Mouse (Mus musculus): ENCODE measurements at regions not wholly inside any gene's neighbourhood (a gene's known extent, or its start where the extent isn't known, plus 50 kb on each side); places are given as distances from the start of the nearest gene placed in this dataset.

DNA sequence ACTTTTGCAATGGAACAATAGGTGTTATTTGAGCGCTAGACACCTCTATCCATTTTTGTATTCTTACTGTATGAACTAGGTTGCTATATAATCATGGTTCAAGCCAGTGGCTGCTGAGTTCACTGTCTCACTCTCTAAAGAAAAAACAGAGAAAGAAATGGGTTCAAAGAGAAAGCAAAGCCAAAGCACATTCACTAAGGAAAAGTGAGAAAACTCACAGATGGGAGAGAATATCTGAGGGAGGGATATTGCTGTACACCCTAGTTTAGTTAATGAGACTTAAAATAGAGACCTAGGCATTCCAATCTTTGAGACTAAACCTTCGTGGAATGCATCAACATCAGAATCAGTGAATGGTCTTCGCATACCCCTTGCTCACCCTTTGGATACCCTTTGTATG, 371.0 kb downstream of the Fam198b start:
- no peak for ATAC-seq (ENCODE audit: poor library complexity, severe bottlenecking)

GRCm38 (mm10) chr3:80256383-80256782, 372.1 kb downstream of the Fam198b start:
- ATAC-seq (ENCODE audit: poor library complexity, severe bottlenecking) = no peak

- no peak for ATAC-seq (ENCODE audit: poor library complexity, severe bottlenecking)
These were observed 378.8 kb downstream of the Fam198b start for GRCm38 (mm10) chr3:80263095-80263494.

- ATAC-seq (ENCODE audit: poor library complexity, severe bottlenecking) = no peak
These were observed 400.3 kb downstream of the Fam198b start for GRCm38 (mm10) chr3:80284656-80285055.

DNA sequence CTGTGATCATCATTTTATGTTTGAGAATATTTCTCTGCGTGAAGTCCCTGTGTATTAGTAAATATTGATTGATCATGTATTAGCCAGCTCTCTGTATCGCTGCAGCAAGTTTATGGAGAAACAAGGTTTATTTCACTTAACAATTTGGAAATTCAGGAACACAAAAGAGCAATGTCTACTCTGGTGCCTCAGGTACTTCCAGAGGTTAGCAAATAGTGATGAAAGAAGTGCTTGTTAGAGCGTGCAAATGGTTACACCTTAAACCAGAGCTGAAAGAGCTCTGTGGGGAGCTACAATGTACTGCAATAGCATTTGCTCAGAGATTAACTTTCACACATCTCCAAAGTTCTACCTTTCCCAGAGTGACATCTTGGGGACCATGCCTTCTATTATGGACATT, 400.9 kb downstream of the Fam198b start:
- no peak for ATAC-seq (ENCODE audit: poor library complexity, severe bottlenecking)

DNA sequence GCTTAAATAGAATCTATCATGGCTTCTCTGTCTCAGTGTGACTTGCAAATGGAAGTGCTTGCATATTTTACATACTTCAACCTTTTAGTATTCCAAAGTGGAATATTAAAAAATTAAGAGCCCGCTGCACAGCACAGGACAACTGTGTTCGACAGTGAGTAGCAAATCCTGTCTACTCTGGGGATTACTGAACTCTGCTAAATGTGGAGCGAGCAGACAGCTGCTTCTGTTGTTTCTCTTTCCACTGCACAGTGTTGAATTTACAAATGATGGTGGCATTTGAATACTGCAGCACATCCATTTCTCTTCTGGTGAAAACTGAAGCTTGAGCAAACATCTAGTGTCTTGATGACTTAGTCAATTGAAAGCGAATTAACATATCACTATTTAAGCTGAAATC, 409.2 kb downstream of the Fam198b start:
- no peak for ATAC-seq (ENCODE audit: poor library complexity, severe bottlenecking)

GRCm38 (mm10) chr3:80307632-80308031, 423.3 kb downstream of the Fam198b start:
- ATAC-seq (ENCODE audit: poor library complexity, severe bottlenecking) = no peak

DNA sequence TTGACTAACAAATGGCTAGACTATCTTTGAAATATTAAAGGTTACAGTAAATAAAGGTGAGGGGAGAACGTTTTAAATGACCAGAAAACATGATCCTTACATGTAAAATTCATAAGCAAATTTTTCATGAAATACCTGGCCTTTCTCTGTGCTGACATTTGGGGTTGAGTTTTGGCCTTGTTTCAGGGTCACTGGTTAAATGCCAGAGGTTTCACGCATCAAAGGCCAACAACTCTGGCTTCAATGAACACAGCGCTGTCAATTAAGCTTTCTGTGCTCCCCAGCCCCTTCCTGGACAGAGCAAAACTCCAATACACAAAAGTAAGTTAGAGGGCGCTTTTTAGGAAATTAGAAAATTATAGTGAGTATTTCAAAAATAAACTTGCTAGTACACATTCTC, 425.6 kb downstream of the Fam198b start:
- no peak for ATAC-seq (ENCODE audit: poor library complexity, severe bottlenecking)

DNA sequence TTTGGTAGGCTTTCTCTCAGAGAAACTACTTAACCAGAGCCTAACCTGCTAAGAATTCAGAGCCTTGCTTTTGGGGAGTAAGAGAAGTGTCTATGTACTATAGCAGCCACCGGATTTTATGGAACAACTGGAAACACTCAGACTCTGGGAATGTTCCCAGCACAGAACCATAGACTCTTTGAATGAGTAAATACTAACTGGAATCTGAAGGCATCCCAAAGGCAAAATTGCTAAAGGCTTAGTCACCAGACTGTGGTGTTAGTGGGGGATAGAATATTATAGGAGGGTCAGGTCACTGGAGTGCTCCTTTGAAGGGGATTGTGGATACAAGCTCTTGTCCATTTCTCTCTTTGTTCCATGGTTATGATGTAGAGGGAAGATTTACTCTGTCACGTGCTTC, 427.4 kb downstream of the Fam198b start:
- no peak for ATAC-seq (ENCODE audit: poor library complexity, severe bottlenecking)

DNA sequence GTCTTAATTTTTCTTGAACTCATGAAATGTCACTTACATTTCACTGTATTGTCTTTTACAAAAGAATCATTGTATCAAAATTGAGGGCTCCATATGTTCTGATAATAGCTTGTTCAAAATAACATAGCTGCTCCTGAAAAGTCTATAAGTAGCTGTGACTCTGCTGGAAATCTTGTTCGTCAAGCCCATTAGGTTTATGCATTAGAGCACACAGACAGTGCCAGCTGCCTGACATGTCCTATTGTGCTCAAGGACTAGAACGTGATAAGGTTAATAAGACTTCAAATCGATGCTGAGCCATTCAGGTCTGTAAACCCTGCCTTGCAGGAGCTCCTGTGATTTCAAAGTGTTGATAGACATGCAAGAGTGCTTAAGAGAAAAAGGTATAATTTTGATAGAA, 438.0 kb downstream of the Fam198b start:
- ATAC-seq (ENCODE audit: poor library complexity, severe bottlenecking) = no peak

GRCm38 (mm10) chr3:80324726-80325125, 440.4 kb downstream of the Fam198b start:
- ATAC-seq (ENCODE audit: poor library complexity, severe bottlenecking) = no peak

DNA sequence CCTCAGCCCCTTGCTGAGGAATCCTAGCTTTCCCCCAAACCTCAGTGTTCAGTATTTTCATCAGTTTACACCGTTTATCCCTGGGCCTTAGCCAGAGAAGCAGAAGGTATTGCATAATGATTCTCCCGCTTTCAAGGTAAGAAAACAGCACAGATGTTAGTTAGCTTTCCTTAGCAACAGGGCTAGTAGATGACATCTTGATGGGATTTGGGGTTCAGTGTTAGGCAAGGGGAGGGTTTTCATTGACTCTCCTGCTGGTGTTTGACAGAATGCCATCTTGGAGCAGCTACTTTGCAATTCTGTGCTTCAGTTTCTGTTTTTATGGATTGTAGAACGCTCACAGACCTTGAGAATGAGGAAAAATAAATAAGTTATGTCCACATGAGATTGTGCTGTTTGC, 447.4 kb downstream of the Fam198b start:
- no peak for ATAC-seq (ENCODE audit: poor library complexity, severe bottlenecking)

GRCm38 (mm10) chr3:80334446-80334893, 450.1 kb downstream of the Fam198b start:
- ATAC-seq (ENCODE audit: poor library complexity, severe bottlenecking) = no peak

- no peak for ATAC-seq (ENCODE audit: poor library complexity, severe bottlenecking)
These were observed 451.9 kb downstream of the Fam198b start for GRCm38 (mm10) chr3:80336123-80336674.

DNA sequence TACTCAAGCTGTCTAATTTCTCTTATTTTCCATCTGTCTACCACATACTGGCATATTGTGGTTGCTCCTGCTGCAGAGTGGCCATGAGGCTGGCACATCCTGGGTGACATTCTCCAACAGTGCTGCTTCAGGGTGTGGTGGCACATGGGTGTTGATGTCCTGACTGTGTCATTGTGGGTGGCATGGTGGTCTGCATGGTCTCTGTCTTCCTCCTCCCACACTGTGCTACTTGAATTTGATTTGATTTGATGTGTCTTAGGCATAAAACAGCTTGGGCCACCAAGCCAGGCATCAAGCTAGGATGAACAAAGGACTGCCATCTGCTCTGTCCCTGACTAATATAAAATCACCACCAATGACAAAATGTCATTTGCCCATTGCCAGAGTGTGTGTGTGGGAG, 434.7 kb downstream of the Gria2 start:
- no peak for ATAC-seq (ENCODE audit: poor library complexity, severe bottlenecking)

DNA sequence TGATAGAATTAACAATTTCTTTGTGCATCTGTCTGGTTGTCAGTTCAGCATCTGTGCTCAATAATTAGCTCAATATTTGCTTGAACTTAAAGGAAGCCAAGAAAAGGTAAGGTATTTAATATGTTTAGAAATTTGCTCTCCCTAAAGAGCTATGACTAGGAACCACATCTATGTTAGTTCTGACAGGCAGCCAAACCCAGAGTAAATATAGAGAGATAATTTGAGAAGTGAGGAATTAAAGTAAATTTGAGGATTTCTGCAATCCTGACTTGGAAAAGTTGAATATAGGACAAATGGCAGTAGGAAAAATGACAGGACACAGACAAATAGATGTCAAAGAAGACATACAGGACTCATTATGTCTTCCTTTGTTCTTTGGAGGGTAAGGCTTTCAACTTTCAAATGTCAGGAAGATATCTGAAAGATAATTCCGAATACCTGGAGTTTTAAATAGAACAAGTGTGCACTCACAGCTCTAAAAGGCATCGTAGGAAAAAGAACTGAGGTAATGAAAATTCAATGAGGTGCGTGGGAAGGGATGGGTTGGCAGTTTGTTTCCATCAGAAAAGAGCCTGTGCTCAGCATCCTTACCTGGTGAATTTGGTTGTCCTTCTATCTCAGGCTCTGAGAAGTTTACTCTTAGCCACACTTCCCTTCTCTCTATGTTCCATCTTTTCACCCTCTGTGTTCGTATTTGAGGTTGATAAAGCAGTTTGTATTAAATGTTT, 433.3 kb downstream of the Gria2 start:
- ATAC-seq (ENCODE audit: poor library complexity, severe bottlenecking) = no peak

- ATAC-seq (ENCODE audit: poor library complexity, severe bottlenecking) = no peak
These were observed 430.2 kb downstream of the Gria2 start for GRCm38 (mm10) chr3:80372436-80372835.

DNA sequence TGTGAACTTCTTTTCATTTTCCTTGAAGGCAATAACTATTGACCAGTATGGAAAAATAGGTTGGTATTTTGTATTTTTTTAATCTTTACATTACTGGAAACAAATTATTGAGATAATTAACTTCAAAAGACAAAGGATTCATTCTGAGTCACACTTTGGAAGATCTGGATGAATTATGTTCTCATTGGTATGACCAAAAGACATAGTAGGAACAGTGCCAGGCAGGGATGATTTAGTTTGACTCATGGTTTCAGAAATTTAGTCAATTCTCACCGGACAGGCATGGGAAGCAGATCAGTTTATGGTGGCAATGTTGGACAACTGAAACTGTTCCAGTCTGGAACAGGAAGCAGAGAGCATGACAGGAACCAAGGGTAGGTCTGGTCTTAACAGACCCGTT, 416.6 kb downstream of the Gria2 start:
- ATAC-seq (ENCODE audit: poor library complexity, severe bottlenecking) = no peak

DNA sequence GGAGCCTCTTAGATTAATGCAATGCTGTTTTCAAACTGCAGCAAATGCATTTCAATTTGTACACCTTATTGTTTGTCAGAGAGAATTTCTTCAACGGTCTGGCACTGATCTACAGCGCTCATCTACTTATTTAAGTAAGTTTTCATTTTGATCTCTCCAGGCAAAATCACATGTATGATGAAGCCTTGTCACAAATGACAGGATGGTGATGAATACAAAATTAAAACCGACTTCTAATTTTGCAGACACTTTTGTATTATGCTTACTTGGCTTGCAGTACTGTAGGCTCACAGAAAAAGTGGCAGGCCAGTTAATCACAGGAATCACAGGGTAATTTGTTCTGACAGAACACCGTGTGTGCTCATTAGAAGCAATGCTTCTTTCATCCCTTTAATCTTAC, 406.4 kb downstream of the Gria2 start:
- ATAC-seq (ENCODE audit: poor library complexity, severe bottlenecking) = no peak

GRCm38 (mm10) chr3:80420453-80420852, 382.2 kb downstream of the Gria2 start:
- no peak for ATAC-seq (ENCODE audit: poor library complexity, severe bottlenecking)

DNA sequence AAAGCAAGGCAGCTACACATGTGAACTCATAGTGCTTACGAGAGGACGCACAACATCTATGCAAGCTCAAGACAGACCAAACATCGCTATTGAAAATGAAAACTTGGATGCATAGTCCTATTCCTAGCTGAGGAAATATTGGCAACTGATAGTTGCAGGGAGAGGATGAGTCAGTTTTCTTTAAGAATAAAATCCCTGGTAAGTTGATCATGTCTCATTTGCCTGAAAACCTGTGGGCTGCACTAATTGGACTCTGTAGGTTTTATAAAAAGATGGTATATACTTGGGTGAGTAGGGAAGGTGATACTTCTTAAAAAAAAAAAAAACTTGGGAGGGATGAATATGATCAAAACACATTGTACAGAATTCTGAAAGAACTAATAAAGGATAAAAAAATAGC, 381.2 kb downstream of the Gria2 start:
- no peak for ATAC-seq (ENCODE audit: poor library complexity, severe bottlenecking)

- no peak for ATAC-seq (ENCODE audit: poor library complexity, severe bottlenecking)
These were observed 380.5 kb downstream of the Gria2 start for GRCm38 (mm10) chr3:80422106-80422505.

DNA sequence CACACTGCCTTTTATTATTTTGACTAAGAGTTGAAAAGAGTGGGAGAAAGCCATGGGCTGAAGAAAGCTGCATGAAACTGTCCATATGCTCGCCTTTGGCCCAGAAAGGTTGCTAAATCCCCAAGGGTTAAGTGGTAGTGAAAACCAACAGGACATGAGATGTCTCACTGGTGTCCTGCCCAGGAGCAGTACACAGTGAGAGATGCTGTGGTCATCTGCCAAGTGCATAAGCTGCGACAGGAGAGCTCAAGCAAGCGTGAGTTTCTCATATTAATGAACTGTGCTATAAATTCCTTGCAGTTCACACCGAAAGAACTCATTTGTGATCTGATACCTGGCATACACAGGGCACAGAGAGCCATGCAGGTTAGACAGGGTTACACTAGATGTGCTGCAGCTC, 380.0 kb downstream of the Gria2 start:
- ATAC-seq (ENCODE audit: poor library complexity, severe bottlenecking) = no peak

All from megakaryocyte, adult 5-6 weeks (primary cell).